Mouse (Mus musculus): ENCODE data around the gene Cdadc1.

DNA sequence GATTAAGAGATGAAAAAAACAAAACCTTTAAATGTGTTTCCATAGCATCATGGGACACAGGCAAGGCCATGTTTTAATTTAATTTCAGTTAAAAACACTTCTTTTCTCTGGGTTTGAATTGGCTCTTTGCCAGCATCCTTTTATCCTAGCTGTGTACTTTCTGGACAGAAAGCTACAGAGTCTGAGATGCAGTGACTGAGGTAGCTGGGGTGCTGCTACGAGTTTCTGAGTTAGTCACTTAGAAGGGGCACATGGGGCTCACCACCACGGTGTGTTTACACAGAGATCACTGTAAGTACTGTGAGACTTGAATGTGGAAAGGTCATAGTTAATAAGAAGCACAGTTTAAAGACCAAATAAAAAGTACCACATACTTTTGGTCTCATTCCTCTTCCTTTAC is 49.2 kb downstream of the Cdadc1 start:
- TF ChIP-seq CTCF (IDR thresholded peaks at IDR 0.05; ENCODE audit: borderline replicate concordance, extremely low read depth, insufficient read depth, insufficient read length) (no peak), POLR2A (IDR thresholded peaks at IDR 0.05; ENCODE audit: borderline replicate concordance, extremely low read depth, insufficient read depth, insufficient read length, poor library complexity, severe bottlenecking) (no peak)
